In genomic region chr5:136182049-136182448, GRCm38 (mm10) we compare ENCODE assay signal across 21 mouse cellular contexts. TPM values are rescaled to one million over a fixed set of nuclear protein-coding genes. Genes with fewer than 3 reads are reported as not detected.
DNase-seq lines count a peak whose midpoint lies in the region; ATAC-seq and TF ChIP-seq lines count a peak whose summit lies in the region.
"Had no signal": no experiment of that assay in that cellular context is flagged by ENCODE, and none has a peak within 500 bp of the region (broad histone marks: within the 10 kb centered on the region; RNA-seq: fewer than 3 reads in every experiment).

No protein-coding gene starts in this region.

- ATAC-seq in inflammation-experienced regulatory T-cells, adult 6 months, result peak; percentile 40
- ATAC-seq: forebrain, embryonic 13.5 days; Patski had no signal

- peaks cover 94% of the 10 kb centered on the region for H3K36me3 ChIP-seq in heart, embryonic 10.5 days

- no peak overlapping the region for H3K4me3 ChIP-seq in layer of hippocampus, adult 2 months
- no peak overlapping the region for H3K4me3 ChIP-seq in heart, embryonic 10.5 days
- H3K4me3 ChIP-seq: forebrain, embryonic 13.5 days; hindbrain, embryonic 12.5 days; kidney, embryonic 15.5 days; liver, embryonic 13.5 days; midbrain, embryonic 12.5 days had no signal

- peaks cover 4% of the 10 kb centered on the region; the same call in 1 of the 2 replicates for H3K4me1 ChIP-seq in heart, embryonic 10.5 days
- H3K4me1 ChIP-seq: hindbrain, embryonic 12.5 days; midbrain, embryonic 12.5 days had no signal

- DNase-seq in layer of hippocampus, adult 2 months (ENCODE audit: low spot score in 2 of 2), result peak; percentile 65 to 79
- no peak for DNase-seq in layer of hippocampus, postnatal 25 days (ENCODE audit: extremely low spot score in 1 of 2, low spot score in 1 of 2)
- peak; percentile 44 to 47 for DNase-seq in right cerebral cortex, adult 2 months (ENCODE audit: low spot score in 2 of 2)
- no peak for DNase-seq in right cerebral cortex, postnatal 14 days
- DNase-seq in telencephalon, adult 2 months (ENCODE audit: low read depth, low spot score), result peak; percentile 76
- DNase-seq in heart, embryonic 10.5 days (ENCODE audit: low spot score), result no peak
- DNase-seq: cerebellum, adult 2 months; gastrocnemius, postnatal 25 days; heart, adult 18-20 months; kidney, adult 11 months; kidney, postnatal 36 days; liver, embryonic 13.5 days; lung, adult 2 months; lung, postnatal 14 days had no signal

- TF ChIP-seq CTCF in layer of hippocampus, adult 2 months (conservative IDR thresholded peaks at IDR 0.05), result no peak

- no peaks in the 10 kb centered on the region for H3K9me3 ChIP-seq in heart, embryonic 10.5 days
- H3K9me3 ChIP-seq: forebrain, embryonic 13.5 days; hindbrain, embryonic 12.5 days; kidney, embryonic 15.5 days; liver, embryonic 13.5 days; midbrain, embryonic 12.5 days had no signal

- 90% methylated on average over 6 of the region's 6 CpGs for WGBS in heart, embryonic 10.5 days

- H3K27ac ChIP-seq in layer of hippocampus, adult 2 months, result peak overlapping the region; percentile 94
- no peak overlapping the region for H3K27ac ChIP-seq in heart, embryonic 10.5 days
- H3K27ac ChIP-seq: forebrain, embryonic 13.5 days; hindbrain, embryonic 12.5 days; kidney, embryonic 15.5 days; liver, embryonic 13.5 days; midbrain, embryonic 12.5 days; stomach, postnatal 0 days had no signal

- H3K27me3 ChIP-seq in heart, embryonic 10.5 days (ENCODE audit: insufficient read depth, poor library complexity, severe bottlenecking), result no peaks in the 10 kb centered on the region
- H3K27me3 ChIP-seq: forebrain, embryonic 13.5 days; hindbrain, embryonic 12.5 days; kidney, embryonic 15.5 days; liver, embryonic 13.5 days; midbrain, embryonic 12.5 days; Patski had no signal

RNA-seq across cellular contexts. Expression of gene Orai2, which starts 11.5 kb away (rescaled TPM):
- 100 to 1,000 TPM; 148 to 150 TPM for total RNA-seq in layer of hippocampus, adult 2 months (2021)
- 100 to 1,000 TPM; 136 to 151 TPM for total RNA-seq in layer of hippocampus, postnatal 25 days (2021)
- 10 to 100 TPM; 55.8 to 72.0 (median 64.8) TPM for polyA plus RNA-seq in inflammation-experienced regulatory T-cells, adult 6 months (2017; shearing (Covaris generic))
- 2.2 and 3.3 TPM in 2 replicates for polyA plus RNA-seq in heart, embryonic 10.5 days (2016; fragmentation: Nextera tagmentation; extraction: Ambion mirVana)

RNA-seq across cellular contexts. Expression of gene Prkrip1, which starts 16.7 kb away (rescaled TPM):
- total RNA-seq in layer of hippocampus, adult 2 months (2021), result 10 to 100 TPM; 31.8 to 35.6 TPM
- 10 to 100 TPM; 32.8 to 42.6 TPM for total RNA-seq in layer of hippocampus, postnatal 25 days (2021)
- 10 to 100 TPM; 40.9 to 48.3 (median 45.5) TPM for polyA plus RNA-seq in inflammation-experienced regulatory T-cells, adult 6 months (2017; shearing (Covaris generic))
- 49.2 and 56.1 TPM in 2 replicates for polyA plus RNA-seq in heart, embryonic 10.5 days (2016; fragmentation: Nextera tagmentation; extraction: Ambion mirVana)

RNA-seq across cellular contexts. Expression of gene Alkbh4, which starts 46.1 kb away (rescaled TPM):
- total RNA-seq in layer of hippocampus, adult 2 months (2021), result 10 to 100 TPM; 10.1 to 11.6 TPM
- total RNA-seq in layer of hippocampus, postnatal 25 days (2021), result 10 to 100 TPM; 10.1 to 12.0 TPM
- 10 to 100 TPM; 51.3 to 63.3 (median 56.7) TPM for polyA plus RNA-seq in inflammation-experienced regulatory T-cells, adult 6 months (2017; shearing (Covaris generic))
- 18.0 and 21.7 TPM in 2 replicates for polyA plus RNA-seq in heart, embryonic 10.5 days (2016; fragmentation: Nextera tagmentation; extraction: Ambion mirVana)

RNA-seq across cellular contexts. Expression of gene Lrwd1, which starts 46.2 kb away (rescaled TPM):
- total RNA-seq in layer of hippocampus, adult 2 months (2021), result 10 to 100 TPM; 15.7 to 16.9 TPM
- 10 to 100 TPM; 11.9 to 15.9 TPM for total RNA-seq in layer of hippocampus, postnatal 25 days (2021)
- polyA plus RNA-seq in inflammation-experienced regulatory T-cells, adult 6 months (2017; shearing (Covaris generic)), result 10 to 100 TPM; 37.0 to 37.7 (median 37.2) TPM
- 31.5 and 42.2 TPM in 2 replicates for polyA plus RNA-seq in heart, embryonic 10.5 days (2016; fragmentation: Nextera tagmentation; extraction: Ambion mirVana)

Comparison
In these comparisons a context has a peak if more than half of its experiments do, and no peak if none do; other contexts are left out.
1. DNase-seq: peak in layer of hippocampus, adult 2 months (2 of 2), right cerebral cortex, adult 2 months (2 of 2) and telencephalon, adult 2 months (single experiment); none in layer of hippocampus, postnatal 25 days (0 of 2), right cerebral cortex, postnatal 14 days (single experiment) and heart, embryonic 10.5 days (single experiment).